Mouse (Mus musculus) limb, embryonic 11.5 days (tissue): ENCODE data around the gene Fkbp15. TPM values are rescaled to one million over a fixed set of nuclear protein-coding genes. Genes with fewer than 3 reads are reported as not detected.

Experiments used
- ATAC-seq: fragments of 200-750 bp; cut with Nextera tagmentation; 2 replicates; pipeline ENCODE4 v1.8.0; 2017; ENCODE audit warnings: low read depth; ENCODE audit not compliant: insufficient number of reproducible peaks, low FRiP score, low TSS enrichment
- DNase-seq: peaks from one replicate; pipeline ENCODE4 v3.0.0-alpha.2; 2015; ENCODE audit warnings: low spot score
- H3K27ac ChIP-seq: fragments of 300-500 bp; sonication (generic); replicated peaks from 2 replicates; pipeline ENCODE4 v1.5.1; 2014; ENCODE audit warnings: low read depth, mild to moderate bottlenecking, low read length
- H3K27me3 ChIP-seq: fragments of 300-500 bp; sonication (generic); 2 replicates; pipeline ENCODE4 v1.6.1; 2014; ENCODE audit warnings: mild to moderate bottlenecking, low read length, mixed read lengths; ENCODE audit not compliant: control insufficient read depth, insufficient read depth
- H3K36me3 ChIP-seq: fragments of 300-500 bp; sonication (generic); 2 replicates; pipeline ENCODE4 v1.6.1; 2014; ENCODE audit warnings: mild to moderate bottlenecking, low read length, moderate library complexity, mixed read lengths; ENCODE audit not compliant: control insufficient read depth, insufficient read depth
- H3K4me1 ChIP-seq: fragments of 300-500 bp; sonication (generic); 2 replicates; pipeline ENCODE4 v1.6.1; 2014; ENCODE audit warnings: low read length, mixed read lengths; ENCODE audit not compliant: control insufficient read depth, insufficient read depth
- H3K4me2 ChIP-seq: fragments of 300-500 bp; sonication (generic); 2 replicates; pipeline ENCODE4 v1.6.1; 2014; ENCODE audit warnings: low read depth, mild to moderate bottlenecking, moderate library complexity; ENCODE audit not compliant: severe bottlenecking
- H3K4me3 ChIP-seq: fragments of 300-500 bp; sonication (generic); 2 replicates; pipeline ENCODE4 v1.5.1; 2014; ENCODE audit warnings: low read depth, low read length
- H3K9ac ChIP-seq: fragments of 300-500 bp; sonication (generic); 2 replicates; pipeline ENCODE4 v1.6.1; 2014; ENCODE audit warnings: mild to moderate bottlenecking, low read length
- H3K9me3 ChIP-seq: fragments of 300-500 bp; sonication (generic); 2 replicates; pipeline ENCODE4 v1.6.1; 2016; ENCODE audit warnings: low read length; ENCODE audit not compliant: control insufficient read depth
- WGBS: fragments of 180-500 bp; shearing (Covaris S2); extraction: QIAGEN DNeasy Blood & Tissue Kit; methylation state at CpG from one replicate; pipeline ENCODE4 v1.1.7; 2014; 5-methylcytosine and 5-hydroxymethylcytosine counted together
- polyA plus RNA-seq: library from polyadenylated mRNA; unstranded; fragments of >200 nt; fragmentation: Nextera tagmentation; extraction: Ambion mirVana; gene quantifications from 2 replicates; pipeline ENCODE4 v1.2.1, GENCODE M21; 2014

Fkbp15 gene
- polyA plus RNA-seq, 1 experiment from 2014 or later, result 19.9 TPM

DNA sequence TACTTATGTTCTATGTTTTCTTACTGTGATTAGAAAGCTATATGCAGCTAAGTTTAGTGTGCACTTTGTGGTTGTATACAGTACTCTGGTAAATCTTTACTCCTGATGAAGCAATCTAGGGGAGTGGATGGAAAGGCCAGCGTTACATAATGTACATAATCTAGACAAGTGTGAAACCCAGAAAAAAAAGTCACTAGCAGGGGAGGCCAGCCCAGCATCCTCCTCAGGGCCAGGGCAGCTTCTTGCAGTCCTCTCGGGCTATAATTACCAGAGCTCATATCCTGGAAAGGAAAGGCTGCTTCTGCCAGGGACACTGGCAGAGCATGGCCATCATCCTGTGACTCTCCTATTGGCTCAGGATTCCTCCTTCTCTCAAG is 12.0 kb downstream of the Fkbp15 start:
- H3K9ac ChIP-seq, result no peak overlapping the region
- no peak overlapping the region for H3K4me2 ChIP-seq
- H3K4me1 ChIP-seq, result no peaks in the 10 kb centered on the region
- DNase-seq (no peak), ATAC-seq (no peak)
- H3K9me3 ChIP-seq, result no peaks in the 10 kb centered on the region
- no peak overlapping the region for H3K27ac ChIP-seq
- no peak overlapping the region for H3K4me3 ChIP-seq
- no peaks in the 10 kb centered on the region for H3K27me3 ChIP-seq
- WGBS, result 80% methylated on average over 2 of the region's 2 CpGs
- H3K36me3 ChIP-seq, result no peaks in the 10 kb centered on the region

- no peaks in the 10 kb centered on the region for H3K36me3 ChIP-seq
- no peak overlapping the region for H3K4me2 ChIP-seq
- H3K4me3 ChIP-seq, result no peak overlapping the region
- H3K9ac ChIP-seq, result no peak overlapping the region
- DNase-seq (no peak), ATAC-seq (no peak)
- H3K27ac ChIP-seq, result no peak overlapping the region
- no peaks in the 10 kb centered on the region for H3K4me1 ChIP-seq
- no peaks in the 10 kb centered on the region for H3K9me3 ChIP-seq
- no peaks in the 10 kb centered on the region for H3K27me3 ChIP-seq
- 83% methylated on average over 9 of the region's 9 CpGs for WGBS
Measured at GRCm38 (mm10) chr4:62347605-62348328, 12.6 kb downstream of the Fkbp15 start.

DNA sequence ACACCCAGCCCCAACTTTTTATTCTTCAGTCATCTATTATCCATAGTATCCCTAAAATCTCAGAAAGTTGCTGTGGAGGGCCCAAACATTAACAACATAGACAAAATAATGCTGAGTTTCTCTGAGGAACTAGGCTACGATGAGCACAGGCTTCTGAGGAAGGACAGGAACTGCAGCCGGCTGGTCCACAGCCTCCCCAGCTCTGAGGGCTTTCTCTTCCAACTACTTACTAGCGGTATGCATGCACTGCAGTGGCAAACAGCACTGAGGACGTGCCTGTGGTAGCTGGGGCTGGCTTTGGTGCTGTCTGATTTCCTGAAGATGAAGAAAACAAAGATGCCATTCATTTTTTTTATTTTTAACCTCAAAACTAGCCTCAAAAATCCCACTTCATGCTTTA is 14.5 kb downstream of the Fkbp15 start:
- H3K27ac ChIP-seq, result no peak overlapping the region
- ATAC-seq (no peak), DNase-seq (no peak)
- H3K27me3 ChIP-seq, result no peaks in the 10 kb centered on the region
- no peaks in the 10 kb centered on the region for H3K36me3 ChIP-seq
- WGBS, result 79% methylated on average over 4 of the region's 4 CpGs
- H3K4me2 ChIP-seq, result no peak overlapping the region
- H3K4me1 ChIP-seq, result no peaks in the 10 kb centered on the region
- H3K9me3 ChIP-seq, result no peaks in the 10 kb centered on the region
- no peak overlapping the region for H3K9ac ChIP-seq
- no peak overlapping the region for H3K4me3 ChIP-seq

- H3K36me3 ChIP-seq, result no peaks in the 10 kb centered on the region; the same call in 1 of the 2 replicates
- H3K27ac ChIP-seq, result no peak overlapping the region
- H3K4me1 ChIP-seq, result no peaks in the 10 kb centered on the region
- no peaks in the 10 kb centered on the region for H3K27me3 ChIP-seq
- 86% methylated on average over 1 of the region's 1 CpGs for WGBS
- no peak overlapping the region for H3K9ac ChIP-seq
- H3K4me3 ChIP-seq, result no peak overlapping the region
- ATAC-seq (no peak), DNase-seq (no peak)
- H3K9me3 ChIP-seq, result no peaks in the 10 kb centered on the region
- H3K4me2 ChIP-seq, result no peak overlapping the region
Measured at GRCm38 (mm10) chr4:62344000-62344399, 16.3 kb downstream of the Fkbp15 start.

DNA sequence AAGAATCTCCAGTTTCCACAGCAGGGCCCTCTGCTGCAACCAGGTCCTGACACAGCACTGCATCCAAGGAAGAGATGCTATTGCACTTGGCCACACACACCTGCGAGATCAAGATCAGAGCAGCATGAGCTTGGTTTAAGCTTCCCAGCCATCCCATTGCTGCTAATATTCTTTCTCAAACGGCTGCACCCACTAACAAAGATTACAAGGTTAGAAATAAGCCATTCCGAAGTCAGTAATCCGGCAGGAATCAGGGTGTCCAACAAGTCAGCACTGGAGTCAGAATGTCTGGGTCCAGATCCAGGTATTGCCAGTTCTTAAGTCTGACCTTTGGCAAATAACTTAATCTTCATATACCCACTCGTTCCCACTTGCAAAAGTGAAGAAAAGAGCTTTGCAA is 21.8 kb downstream of the Fkbp15 start:
- no peak for ATAC-seq
- Histone ChIP-seq H3K36me3 (peaks cover 2% of the 10 kb centered on the region), H3K4me2 (no peak overlapping the region)

DNA sequence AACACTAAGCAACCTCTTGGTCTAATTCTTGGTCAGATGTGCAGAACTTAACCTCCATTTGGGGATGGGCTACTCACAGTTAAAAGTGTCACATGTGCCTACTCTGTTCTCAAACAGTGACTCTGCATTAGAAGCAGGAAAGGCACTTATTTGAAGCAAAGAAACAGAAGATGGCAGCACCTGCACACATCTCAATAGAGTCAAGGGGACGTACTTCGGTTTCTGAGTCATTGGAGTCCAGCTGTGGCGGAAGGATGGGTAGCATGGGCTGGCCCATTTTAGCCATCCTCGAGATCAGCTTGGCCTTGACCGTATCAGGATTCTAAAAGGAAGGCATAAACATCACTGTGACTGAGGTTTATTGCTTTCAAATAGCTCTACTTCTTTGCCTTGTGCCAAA is 28.4 kb downstream of the Fkbp15 start:
- ATAC-seq (no peak), DNase-seq (no peak)

More for the DNA sequence above, 21.8 kb downstream of the Fkbp15 start:
- no peak for DNase-seq
- WGBS, result 90% methylated on average over 5 of the region's 5 CpGs
- no peak overlapping the region for H3K9ac ChIP-seq
- no peak overlapping the region for H3K27ac ChIP-seq
- no peaks in the 10 kb centered on the region for H3K4me1 ChIP-seq
- H3K27me3 ChIP-seq, result no peaks in the 10 kb centered on the region
- no peaks in the 10 kb centered on the region for H3K9me3 ChIP-seq
- no peak overlapping the region for H3K4me3 ChIP-seq

GRCm38 (mm10) chr4:62328941-62329660 is 31.2 kb downstream of the Fkbp15 start:
- no peak overlapping the region for H3K27ac ChIP-seq
- H3K27me3 ChIP-seq, result no peaks in the 10 kb centered on the region
- H3K4me1 ChIP-seq, result no peaks in the 10 kb centered on the region
- ATAC-seq (no peak), DNase-seq (no peak)
- H3K9me3 ChIP-seq, result no peaks in the 10 kb centered on the region
- 86% methylated on average over 6 of the region's 6 CpGs for WGBS
- no peak overlapping the region for H3K4me2 ChIP-seq
- H3K4me3 ChIP-seq, result no peak overlapping the region
- H3K9ac ChIP-seq, result no peak overlapping the region
- H3K36me3 ChIP-seq, result no peaks in the 10 kb centered on the region; the same call in 1 of the 2 replicates

More for the DNA sequence above, 28.4 kb downstream of the Fkbp15 start:
- Histone ChIP-seq H3K4me2 (no peak overlapping the region), H3K27ac (no peak overlapping the region), H3K4me3 (no peak overlapping the region), H3K27me3 (no peaks in the 10 kb centered on the region), H3K9ac (no peak overlapping the region), H3K9me3 (no peaks in the 10 kb centered on the region), H3K4me1 (no peaks in the 10 kb centered on the region), H3K36me3 (peaks cover 2% of the 10 kb centered on the region)
- 84% methylated on average over 5 of the region's 5 CpGs for WGBS

DNA sequence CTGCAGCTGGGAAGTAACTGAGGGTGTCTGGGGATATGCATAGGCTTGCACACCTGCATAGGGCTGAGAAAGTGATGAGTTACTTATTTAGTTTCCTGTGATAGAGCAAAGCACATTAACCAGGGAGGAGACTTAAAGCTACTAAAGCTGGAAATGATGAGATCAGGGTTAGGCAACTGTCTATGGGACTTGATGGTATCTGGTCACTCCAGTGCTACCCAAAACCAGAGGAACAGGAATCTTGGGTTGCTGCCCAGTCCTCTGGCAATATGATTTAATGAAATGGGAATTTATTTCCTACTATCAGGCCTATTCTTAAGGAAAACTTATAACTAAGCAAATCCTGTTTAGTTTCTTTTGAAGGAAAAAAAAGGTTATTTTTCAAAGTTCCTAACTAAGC is 34.2 kb downstream of the Fkbp15 start:
- H3K4me2 ChIP-seq, result no peak overlapping the region
- H3K36me3 ChIP-seq, result no peaks in the 10 kb centered on the region; the same call in 1 of the 2 replicates
- no peak overlapping the region for H3K4me3 ChIP-seq
- no peaks in the 10 kb centered on the region for H3K9me3 ChIP-seq
- no peak overlapping the region for H3K9ac ChIP-seq
- H3K27ac ChIP-seq, result no peak overlapping the region
- no peaks in the 10 kb centered on the region for H3K4me1 ChIP-seq
- no peak for DNase-seq
- H3K27me3 ChIP-seq, result no peaks in the 10 kb centered on the region
- no peak for ATAC-seq
